ENCODE assay signal across 11 mouse cellular contexts in genomic region chr4:135868996-135869395, GRCm38 (mm10). TPM values are rescaled to one million over a fixed set of nuclear protein-coding genes. Genes with fewer than 3 reads are reported as not detected.
DNase-seq lines count a peak whose midpoint lies in the region; ATAC-seq lines count a peak whose summit lies in the region.
"Had no signal": no experiment of that assay in that cellular context is flagged by ENCODE, and none has a peak within 500 bp of the region (broad histone marks: within the 10 kb centered on the region; RNA-seq: fewer than 3 reads in every experiment).

No protein-coding gene starts in this region.

- no peak for ATAC-seq in CD4-positive, CD25-positive, alpha-beta regulatory T cell, adult 4 months
- ATAC-seq in intestine, embryonic 16.5 days = no peak
- ATAC-seq in intestine, embryonic 15.5 days = no peak

- 47% methylated on average over 2 of the region's 2 CpGs for WGBS in intestine, embryonic 16.5 days
- WGBS in intestine, embryonic 15.5 days = 52% methylated on average over 2 of the region's 2 CpGs

- H3K4me3 ChIP-seq in intestine, embryonic 16.5 days (ENCODE audit: low read length) = no peak overlapping the region
- no peak overlapping the region for H3K4me3 ChIP-seq in intestine, embryonic 15.5 days (replicated peaks)

- peak overlapping the region; percentile 51; the same call in 1 of the 2 replicates for H3K27ac ChIP-seq in intestine, embryonic 16.5 days (ENCODE audit: low read length)
- H3K27ac ChIP-seq in intestine, embryonic 15.5 days = no peak overlapping the region

- no peaks in the 10 kb centered on the region for H3K9me3 ChIP-seq in intestine, embryonic 16.5 days (ENCODE audit: control insufficient read depth, low read length)
- H3K9me3 ChIP-seq in intestine, embryonic 15.5 days = no peaks in the 10 kb centered on the region

- DNase-seq in CD4-positive, CD25-positive, alpha-beta regulatory T cell, adult 2 months (ENCODE audit: low read depth, low spot score) = peak; percentile 37
- DNase-seq in thymus, postnatal 25 days = peak; percentile 33
- DNase-seq in thymus, postnatal 36 days = no peak
- DNase-seq in testis, postnatal 10 days (ENCODE audit: low spot score) = peak; percentile 41
- DNase-seq in frontal cortex, adult 2 months (ENCODE audit: extremely low spot score in 1 of 2, low spot score in 1 of 2) = no peak
- DNase-seq: gastrocnemius, postnatal 25 days; kidney, adult 8-10 months; midbrain, embryonic 14.5 days had no signal

- peaks cover 16% of the 10 kb centered on the region for H3K4me1 ChIP-seq in intestine, embryonic 16.5 days (ENCODE audit: control insufficient read depth, insufficient read depth, low read length)
- peaks cover 5% of the 10 kb centered on the region for H3K4me1 ChIP-seq in intestine, embryonic 15.5 days (replicated peaks)

- H3K27me3 ChIP-seq in intestine, embryonic 16.5 days (replicated peaks; ENCODE audit: control insufficient read depth, insufficient read depth, low read length) = no peaks in the 10 kb centered on the region
- H3K27me3 ChIP-seq in intestine, embryonic 15.5 days (replicated peaks) = no peaks in the 10 kb centered on the region

- H3K36me3 ChIP-seq in intestine, embryonic 16.5 days (ENCODE audit: control insufficient read depth, insufficient read depth, low read length) = no peaks in the 10 kb centered on the region; the same call in 1 of the 2 replicates
- no peaks in the 10 kb centered on the region; the same call in 1 of the 2 replicates for H3K36me3 ChIP-seq in intestine, embryonic 15.5 days

- no peak overlapping the region for H3K4me2 ChIP-seq in intestine, embryonic 16.5 days (ENCODE audit: low read depth, low read length)
- no peak overlapping the region for H3K4me2 ChIP-seq in intestine, embryonic 15.5 days (replicated peaks)

- no peak overlapping the region for H3K9ac ChIP-seq in intestine, embryonic 16.5 days (ENCODE audit: low read depth, low read length)
- H3K9ac ChIP-seq in intestine, embryonic 15.5 days = no peak overlapping the region

RNA-seq across cellular contexts. Expression of gene Pnrc2, which starts 4.7 kb away (rescaled TPM):
- polyA plus RNA-seq in CD4-positive, CD25-positive, alpha-beta regulatory T cell, adult 4 months (2017; shearing (Covaris generic)) = 100 to 1,000 TPM; 206 to 221 TPM
- 165 and 171 TPM in 2 replicates for polyA plus RNA-seq in intestine, embryonic 16.5 days (2015; fragmentation: Nextera tagmentation; extraction: Ambion mirVana)
- polyA plus RNA-seq in intestine, embryonic 15.5 days (2015; fragmentation: Nextera tagmentation; extraction: Ambion mirVana) = 164 and 177 TPM in 2 replicates
- polyA plus RNA-seq in frontal cortex, adult 2 months (2012; rRNA removed) = 63.1 and 68.6 TPM in 2 replicates

RNA-seq across cellular contexts. Expression of gene Srsf10, which starts 13.4 kb away (rescaled TPM):
- polyA plus RNA-seq in CD4-positive, CD25-positive, alpha-beta regulatory T cell, adult 4 months (2017; shearing (Covaris generic)) = 100 to 1,000 TPM; 195 to 208 TPM
- polyA plus RNA-seq in intestine, embryonic 16.5 days (2015; fragmentation: Nextera tagmentation; extraction: Ambion mirVana) = 146 and 157 TPM in 2 replicates
- polyA plus RNA-seq in intestine, embryonic 15.5 days (2015; fragmentation: Nextera tagmentation; extraction: Ambion mirVana) = 177 and 214 TPM in 2 replicates
- polyA plus RNA-seq in frontal cortex, adult 2 months (2012; rRNA removed) = 68.2 and 68.5 TPM in 2 replicates

RNA-seq across cellular contexts. Expression of gene Cnr2, which starts 26.2 kb away (rescaled TPM):
- polyA plus RNA-seq in CD4-positive, CD25-positive, alpha-beta regulatory T cell, adult 4 months (2017; shearing (Covaris generic)) = 10 to 100 TPM in 1 of 2 experiments, 1 to 10 TPM in 1; 7.5 to 17.0 TPM
- polyA plus RNA-seq in intestine, embryonic 16.5 days (2015; fragmentation: Nextera tagmentation; extraction: Ambion mirVana) = 0.43 and 0.66 TPM in 2 replicates
- 0.28 and 0.42 TPM in 2 replicates for polyA plus RNA-seq in intestine, embryonic 15.5 days (2015; fragmentation: Nextera tagmentation; extraction: Ambion mirVana)
- polyA plus RNA-seq in frontal cortex, adult 2 months (2012; rRNA removed) = 0.11 and 0.14 TPM in 2 replicates

RNA-seq across cellular contexts. Expression of gene Fuca1, which starts 51.5 kb away (rescaled TPM):
- polyA plus RNA-seq in CD4-positive, CD25-positive, alpha-beta regulatory T cell, adult 4 months (2017; shearing (Covaris generic)) = 10 to 100 TPM; 83.9 to 95.9 TPM
- polyA plus RNA-seq in intestine, embryonic 16.5 days (2015; fragmentation: Nextera tagmentation; extraction: Ambion mirVana) = 214 and 254 TPM in 2 replicates
- 134 and 154 TPM in 2 replicates for polyA plus RNA-seq in intestine, embryonic 15.5 days (2015; fragmentation: Nextera tagmentation; extraction: Ambion mirVana)
- 40.4 and 42.3 TPM in 2 replicates for polyA plus RNA-seq in frontal cortex, adult 2 months (2012; rRNA removed)

Comparison
In these comparisons a context has a peak if more than half of its experiments do, and no peak if none do; other contexts are left out.
1. DNase-seq: peak in CD4-positive, CD25-positive, alpha-beta regulatory T cell, adult 2 months (single experiment), thymus, postnatal 25 days (single experiment) and testis, postnatal 10 days (single experiment); none in thymus, postnatal 36 days (0 of 2) and frontal cortex, adult 2 months (0 of 2).